Mouse (Mus musculus): Measurements from ENCODE around the gene Carmil1. TPM values are rescaled to one million over a fixed set of nuclear protein-coding genes. Genes with fewer than 3 reads are reported as not detected.

Carmil1 gene
- polyA plus RNA-seq, 2 experiments, result 18.7 to 33.9 TPM

DNA sequence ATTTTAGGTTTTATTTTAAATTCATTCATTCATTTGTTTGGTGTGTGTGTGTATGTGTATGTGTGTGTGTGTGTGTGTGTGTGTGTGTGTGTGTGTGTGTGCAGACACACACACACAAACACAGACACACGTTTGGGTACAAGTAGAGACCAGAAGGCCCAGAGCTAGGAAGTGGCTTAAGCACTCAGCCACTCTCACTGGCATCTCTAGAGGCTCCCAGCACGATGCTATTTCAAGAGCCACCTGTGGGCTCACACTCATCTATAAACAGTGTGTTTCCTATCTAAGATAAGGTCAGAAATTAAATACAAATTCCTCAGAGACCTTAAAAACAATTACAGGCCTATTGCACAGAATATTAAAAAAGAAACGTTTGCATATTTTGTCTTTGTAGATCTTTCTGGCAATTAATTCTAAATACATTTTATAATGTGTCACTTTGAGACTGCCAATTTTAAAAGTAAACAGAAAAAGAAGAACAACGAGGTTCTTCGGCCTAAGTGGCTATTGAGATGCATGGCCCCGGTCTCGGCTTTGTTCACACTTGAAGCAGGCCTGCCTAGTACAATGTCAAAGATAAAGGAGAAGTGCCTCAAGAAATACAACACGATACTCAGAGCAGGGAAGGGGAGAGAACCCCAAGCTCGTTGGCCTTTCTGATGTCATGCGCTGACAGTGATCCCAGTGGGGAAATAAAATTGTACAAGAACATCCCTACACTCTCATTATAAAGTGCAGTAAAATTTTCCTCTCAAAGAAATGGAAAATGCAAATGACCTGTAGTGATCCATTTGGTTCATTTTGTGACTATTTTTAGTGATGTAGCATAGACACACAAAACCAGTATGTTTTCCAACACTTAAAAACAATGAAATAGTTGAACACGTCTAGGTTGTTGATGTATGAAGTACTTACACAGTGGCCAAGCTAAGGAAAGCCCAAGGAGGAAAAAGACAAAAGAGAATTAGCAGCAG is 179.2 kb downstream of the Carmil1 start:
- ATAC-seq (ENCODE audit: low FRiP score, low read depth), result no peak
- Histone ChIP-seq H3K27me3 (ENCODE audit: control insufficient read depth, insufficient read depth, low read length) (no peaks in the 10 kb centered on the region), H3K4me3 (replicated peaks; ENCODE audit: low read length) (no peak overlapping the region), H3K27ac (replicated peaks; ENCODE audit: low read depth, low read length) (no peak overlapping the region), H3K4me1 (ENCODE audit: control insufficient read depth, insufficient read depth, low read length) (peaks cover 6% of the 10 kb centered on the region; the same call in 1 of the 2 replicates), H3K4me2 (replicated peaks; ENCODE audit: low read depth, low read length, severe bottlenecking) (no peak overlapping the region), H3K36me3 (ENCODE audit: control insufficient read depth, insufficient read depth, low read length) (peaks cover 3% of the 10 kb centered on the region), H3K9ac (ENCODE audit: low read depth, low read length, severe bottlenecking) (no peak overlapping the region), H3K9me3 (ENCODE audit: control insufficient read depth, low read length) (no peaks in the 10 kb centered on the region)
- DNase-seq (ENCODE audit: low spot score), result no peak
- TF ChIP-seq POLR2A (IDR thresholded peaks at IDR 0.05; ENCODE audit: borderline replicate concordance, extremely low read depth, insufficient read depth, insufficient read length), result no peak
- WGBS, result 65% methylated on average over 11 of the region's 11 CpGs

DNA sequence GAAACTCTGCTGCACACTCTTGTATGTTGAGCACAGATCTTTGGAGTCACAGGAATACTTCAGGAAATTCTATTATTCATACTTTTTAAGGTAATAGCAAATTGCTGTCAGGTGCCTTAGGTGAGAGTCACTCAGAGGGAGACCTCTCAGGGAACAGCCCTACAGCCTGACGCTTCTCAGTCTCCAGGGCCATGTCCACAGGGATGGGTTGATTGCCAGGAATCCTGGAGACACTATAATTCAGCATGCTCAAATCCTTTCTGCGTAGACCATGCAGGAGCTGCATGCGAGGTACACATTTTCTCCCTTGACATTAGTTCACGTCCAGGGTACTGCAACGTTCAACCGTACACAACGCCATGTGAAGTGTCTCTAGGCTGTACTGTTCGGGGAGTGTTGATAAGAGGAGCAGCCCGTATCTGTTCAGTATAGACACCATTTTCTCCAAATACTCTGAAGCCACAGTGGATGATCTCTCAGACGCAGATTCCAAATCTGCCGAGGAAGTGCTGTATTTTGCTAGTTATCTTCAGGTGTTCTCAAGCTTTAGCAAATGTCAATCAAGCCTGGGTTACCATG is 180.0 kb downstream of the Carmil1 start:
- 92% methylated on average over 11 of the region's 11 CpGs for WGBS
- Histone ChIP-seq H3K36me3 (ENCODE audit: control insufficient read depth, insufficient read depth, low read length) (peaks cover 3% of the 10 kb centered on the region), H3K4me1 (ENCODE audit: control insufficient read depth, insufficient read depth, low read length) (peaks cover 2% of the 10 kb centered on the region; the same call in 1 of the 2 replicates), H3K9ac (ENCODE audit: low read depth, low read length, severe bottlenecking) (no peak overlapping the region), H3K9me3 (ENCODE audit: control insufficient read depth, low read length) (no peaks in the 10 kb centered on the region), H3K4me2 (replicated peaks; ENCODE audit: low read depth, low read length, severe bottlenecking) (no peak overlapping the region), H3K4me3 (replicated peaks; ENCODE audit: low read length) (no peak overlapping the region), H3K27ac (replicated peaks; ENCODE audit: low read depth, low read length) (no peak overlapping the region), H3K27me3 (ENCODE audit: control insufficient read depth, insufficient read depth, low read length) (no peaks in the 10 kb centered on the region)
- no peak for DNase-seq (ENCODE audit: low spot score)
- ATAC-seq (ENCODE audit: low FRiP score, low read depth), result no peak
- TF ChIP-seq POLR2A (IDR thresholded peaks at IDR 0.05; ENCODE audit: borderline replicate concordance, extremely low read depth, insufficient read depth, insufficient read length), result no peak

DNA sequence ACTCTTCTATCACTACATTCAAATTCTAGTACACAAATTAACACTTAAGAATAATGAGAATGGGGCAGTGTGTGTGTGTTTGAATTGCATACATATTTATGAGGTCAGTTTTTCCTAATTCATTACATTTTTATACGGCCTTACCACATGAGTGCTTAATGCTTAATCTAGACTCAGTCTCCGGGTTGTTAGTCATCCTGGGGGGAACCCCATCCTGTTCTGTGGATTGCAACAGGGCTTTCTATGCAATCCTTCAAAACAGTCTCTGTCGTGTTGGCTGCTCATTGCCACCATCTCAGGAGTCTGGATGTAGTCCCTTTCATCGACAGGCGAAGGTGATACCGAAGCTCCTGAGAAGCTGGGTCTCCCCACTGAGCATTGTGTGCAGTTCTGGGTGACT is 184.0 kb downstream of the Carmil1 start:
- Histone ChIP-seq H3K27me3 (ENCODE audit: control insufficient read depth, insufficient read depth, low read length) (no peaks in the 10 kb centered on the region), H3K4me3 (replicated peaks; ENCODE audit: low read length) (no peak overlapping the region), H3K27ac (replicated peaks; ENCODE audit: low read depth, low read length) (no peak overlapping the region), H3K4me1 (ENCODE audit: control insufficient read depth, insufficient read depth, low read length) (no peaks in the 10 kb centered on the region), H3K36me3 (ENCODE audit: control insufficient read depth, insufficient read depth, low read length) (peaks cover 7% of the 10 kb centered on the region), H3K9ac (ENCODE audit: low read depth, low read length, severe bottlenecking) (no peak overlapping the region), H3K4me2 (replicated peaks; ENCODE audit: low read depth, low read length, severe bottlenecking) (no peak overlapping the region), H3K9me3 (ENCODE audit: control insufficient read depth, low read length) (no peaks in the 10 kb centered on the region)
- DNase-seq (ENCODE audit: low spot score) (no peak), ATAC-seq (ENCODE audit: low FRiP score, low read depth) (no peak)
- TF ChIP-seq POLR2A (IDR thresholded peaks at IDR 0.05; ENCODE audit: borderline replicate concordance, extremely low read depth, insufficient read depth, insufficient read length), result no peak
- WGBS, result 89% methylated on average over 6 of the region's 6 CpGs

DNA sequence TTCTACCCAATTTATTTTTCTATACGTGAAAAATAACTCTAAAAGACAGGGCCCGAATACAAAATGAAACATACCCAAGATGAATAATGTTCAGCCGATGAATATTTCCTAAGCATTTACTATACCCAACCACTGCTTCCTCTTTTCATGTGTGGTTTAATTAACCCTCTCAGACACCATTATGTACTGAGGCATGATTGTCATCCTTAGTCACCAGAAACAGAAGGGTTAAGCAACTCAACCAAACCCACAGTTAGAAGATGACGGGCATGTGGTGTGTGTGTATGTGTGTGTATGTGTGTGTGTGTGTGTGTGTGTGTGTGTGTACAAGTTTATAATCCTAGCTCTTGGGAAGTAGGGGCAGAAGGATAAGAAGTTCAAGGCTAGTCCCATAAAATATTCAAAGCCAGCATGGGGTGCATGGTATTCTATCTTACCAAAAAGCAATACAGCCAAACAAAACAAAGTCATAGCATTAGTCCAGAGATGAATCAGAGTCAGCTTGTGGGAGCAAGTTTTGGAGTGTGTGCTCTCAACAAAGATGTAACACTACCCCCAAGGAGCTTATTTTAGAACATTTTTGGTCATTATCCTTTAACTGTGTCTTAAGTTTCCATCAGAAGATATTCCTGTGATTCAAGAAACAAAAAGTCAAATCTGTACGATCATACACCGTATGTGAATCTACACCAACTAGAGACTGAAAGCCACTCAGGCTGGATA is 185.6 kb downstream of the Carmil1 start:
- H3K9me3 ChIP-seq (ENCODE audit: control insufficient read depth, low read length), result no peaks in the 10 kb centered on the region
- H3K36me3 ChIP-seq (ENCODE audit: control insufficient read depth, insufficient read depth, low read length), result peaks cover 7% of the 10 kb centered on the region
- 89% methylated on average over 6 of the region's 6 CpGs for WGBS
- no peak overlapping the region for H3K4me3 ChIP-seq (replicated peaks; ENCODE audit: low read length)
- no peaks in the 10 kb centered on the region for H3K4me1 ChIP-seq (ENCODE audit: control insufficient read depth, insufficient read depth, low read length)
- no peaks in the 10 kb centered on the region for H3K27me3 ChIP-seq (ENCODE audit: control insufficient read depth, insufficient read depth, low read length)
- no peak overlapping the region for H3K27ac ChIP-seq (replicated peaks; ENCODE audit: low read depth, low read length)
- no peak overlapping the region for H3K9ac ChIP-seq (ENCODE audit: low read depth, low read length, severe bottlenecking)
- TF ChIP-seq POLR2A (IDR thresholded peaks at IDR 0.05; ENCODE audit: borderline replicate concordance, extremely low read depth, insufficient read depth, insufficient read length), result no peak
- no peak overlapping the region for H3K4me2 ChIP-seq (replicated peaks; ENCODE audit: low read depth, low read length, severe bottlenecking)
- DNase-seq (ENCODE audit: low spot score), result no peak
- no peak for ATAC-seq (ENCODE audit: low FRiP score, low read depth)

DNA sequence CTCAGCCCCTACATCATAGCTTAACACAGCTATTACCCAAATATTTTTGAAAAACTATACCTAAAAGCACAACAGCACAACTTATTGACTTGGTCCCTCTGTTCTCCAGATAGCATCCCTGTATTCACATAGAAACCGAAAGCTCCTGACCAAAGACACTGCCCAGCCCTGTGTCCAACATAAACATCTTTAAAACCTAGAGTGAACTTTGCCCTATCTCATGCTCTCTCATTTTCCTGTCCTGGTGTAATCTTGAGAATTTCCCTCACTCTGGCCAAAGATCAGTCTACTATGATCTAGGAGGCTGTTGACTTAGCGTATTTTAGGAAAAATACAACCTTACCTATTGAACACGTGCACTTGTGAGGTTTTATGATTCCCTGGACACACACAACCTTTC is 187.5 kb downstream of the Carmil1 start:
- no peak for DNase-seq (ENCODE audit: low spot score)
- Histone ChIP-seq H3K4me3 (replicated peaks; ENCODE audit: low read length) (no peak overlapping the region), H3K4me1 (ENCODE audit: control insufficient read depth, insufficient read depth, low read length) (no peaks in the 10 kb centered on the region), H3K27me3 (ENCODE audit: control insufficient read depth, insufficient read depth, low read length) (no peaks in the 10 kb centered on the region), H3K27ac (replicated peaks; ENCODE audit: low read depth, low read length) (no peak overlapping the region), H3K4me2 (replicated peaks; ENCODE audit: low read depth, low read length, severe bottlenecking) (no peak overlapping the region), H3K9ac (ENCODE audit: low read depth, low read length, severe bottlenecking) (no peak overlapping the region), H3K36me3 (ENCODE audit: control insufficient read depth, insufficient read depth, low read length) (peaks cover 4% of the 10 kb centered on the region; the same call in 1 of the 2 replicates), H3K9me3 (ENCODE audit: control insufficient read depth, low read length) (no peaks in the 10 kb centered on the region)
- 80% methylated on average over 3 of the region's 3 CpGs for WGBS
- TF ChIP-seq POLR2A (IDR thresholded peaks at IDR 0.05; ENCODE audit: borderline replicate concordance, extremely low read depth, insufficient read depth, insufficient read length), result no peak
- ATAC-seq (ENCODE audit: low FRiP score, low read depth), result no peak
